Mouse (Mus musculus) bone marrow, adult 2 months (tissue): ENCODE measurements around the gene Tspan3.

Experiments used
- CTCF ChIP-seq: fragments of 200-500 bp; IDR thresholded peaks from 2 replicates; pipeline ENCODE4 v1.5.1; 2011; ENCODE audit warnings: low read length, control low read depth; ENCODE audit not compliant: control insufficient read depth, insufficient read depth
- POLR2A ChIP-seq: fragments of 200-500 bp; IDR thresholded peaks from 2 replicates; pipeline ENCODE4 v1.6.1; 2011; ENCODE audit warnings: low read depth, mild to moderate bottlenecking, control low read depth, low read length, borderline replicate concordance; ENCODE audit not compliant: control insufficient read depth

- TF ChIP-seq CTCF, result no peak
- TF ChIP-seq POLR2A, result no peak
Observed at GRCm38 (mm10) chr9:56158077-56158476, 7.2 kb downstream of the Tspan3 start.
